Mouse (Mus musculus) cerebellum, adult 8-10 months (tissue): ENCODE measurements around the gene Nme6.
A peak's percentile ranks its signal among the peaks of the same experiment; 100 is the strongest.

Experiments
- DNase-seq: peaks from one replicate; pipeline ENCODE4 v3.0.0; 2022

The Nme6 gene

DNA sequence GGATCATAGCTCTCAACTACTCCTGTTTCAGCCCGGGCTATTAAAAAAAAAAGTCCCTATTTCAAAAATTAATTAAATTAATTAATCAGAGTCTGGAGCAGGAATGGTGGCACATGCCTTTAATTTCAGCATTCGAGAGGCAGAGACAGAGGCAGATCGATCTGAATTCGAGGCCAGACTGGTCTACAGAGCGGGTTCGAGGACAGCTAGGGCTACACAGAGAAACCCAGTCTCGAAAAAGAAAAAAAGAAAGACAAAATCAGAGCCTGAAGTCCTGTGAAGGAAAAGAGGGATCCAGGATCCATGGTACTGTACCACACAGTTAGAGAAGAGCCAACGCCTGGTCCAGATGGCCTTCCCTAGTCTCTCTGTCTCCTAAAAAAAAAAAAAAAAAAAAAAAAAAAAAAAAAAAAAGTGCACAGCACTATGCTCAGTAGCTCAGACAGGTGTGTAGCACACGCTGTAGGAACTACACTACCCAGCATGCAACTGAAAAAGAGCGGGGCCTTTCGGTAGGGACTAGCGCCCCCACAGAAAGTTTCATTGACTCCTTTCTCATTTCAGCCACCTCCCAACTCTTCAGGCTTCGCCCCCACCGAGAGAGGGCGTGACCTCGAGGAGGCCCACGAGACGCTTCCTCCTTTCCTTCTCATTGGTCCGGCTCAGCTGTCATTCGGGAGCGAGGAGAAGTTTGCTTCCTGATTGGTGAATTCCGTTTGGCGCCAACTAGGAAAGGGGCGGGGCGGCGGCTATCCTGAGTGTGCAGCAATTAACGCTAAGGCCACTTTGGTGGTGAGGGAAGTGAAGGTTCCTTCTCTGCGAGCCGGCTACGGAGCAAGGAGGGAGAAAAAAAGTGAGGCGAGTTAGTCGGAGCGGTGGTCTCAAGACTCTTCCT is 42.5 kb downstream of the Nme6 start, which contains the start of gene Cdc25a:
Cdc25a (plus strand) TSS at position 783 of the 895 bp plus-strand sequence.
- peak; percentile 98 for DNase-seq

DNA sequence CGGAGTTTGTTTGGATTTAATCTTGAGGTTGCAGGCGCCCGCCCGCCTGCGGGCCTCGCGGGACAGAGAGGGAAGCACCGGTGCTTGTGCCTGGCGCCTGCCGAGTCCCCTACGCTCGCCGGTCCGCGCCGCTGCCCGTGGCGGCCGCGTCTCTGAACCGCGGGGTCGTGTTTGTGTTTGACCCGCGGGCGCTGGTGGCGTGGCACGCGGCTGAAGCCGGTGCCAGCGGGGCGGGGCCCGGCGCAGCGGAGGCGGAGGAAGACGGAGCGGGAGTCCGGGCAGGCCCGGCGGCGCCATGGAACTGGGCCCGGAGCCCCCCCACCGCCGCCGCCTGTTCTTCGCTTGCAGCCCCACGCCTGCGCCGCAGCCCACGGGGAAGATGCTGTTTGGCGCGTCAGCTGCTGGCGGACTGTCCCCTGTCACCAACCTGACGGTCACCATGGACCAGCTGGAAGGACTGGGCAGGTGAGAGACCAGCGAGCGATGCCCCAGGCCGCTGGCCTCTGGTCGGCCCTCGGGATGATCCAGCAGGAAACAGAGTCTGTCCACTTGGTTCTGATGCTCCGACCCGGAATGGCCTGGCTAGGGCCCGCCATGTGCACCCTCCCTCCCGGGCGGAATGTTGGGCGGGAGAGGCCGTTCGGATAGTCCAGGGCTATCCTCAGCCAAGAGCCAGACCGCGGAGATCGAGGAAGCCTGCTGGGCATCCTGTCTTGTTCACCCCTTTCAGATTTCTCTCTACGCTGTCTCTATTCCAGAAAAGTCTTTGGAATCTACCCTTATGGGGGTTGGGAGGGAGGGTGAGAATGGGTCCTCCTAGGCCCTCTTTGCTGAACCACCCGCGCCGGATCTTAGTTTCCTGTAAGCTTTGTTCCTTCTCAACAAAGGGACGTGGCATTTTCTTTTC is 43.4 kb downstream of the Nme6 start:
- peak; percentile 69 for DNase-seq

DNA sequence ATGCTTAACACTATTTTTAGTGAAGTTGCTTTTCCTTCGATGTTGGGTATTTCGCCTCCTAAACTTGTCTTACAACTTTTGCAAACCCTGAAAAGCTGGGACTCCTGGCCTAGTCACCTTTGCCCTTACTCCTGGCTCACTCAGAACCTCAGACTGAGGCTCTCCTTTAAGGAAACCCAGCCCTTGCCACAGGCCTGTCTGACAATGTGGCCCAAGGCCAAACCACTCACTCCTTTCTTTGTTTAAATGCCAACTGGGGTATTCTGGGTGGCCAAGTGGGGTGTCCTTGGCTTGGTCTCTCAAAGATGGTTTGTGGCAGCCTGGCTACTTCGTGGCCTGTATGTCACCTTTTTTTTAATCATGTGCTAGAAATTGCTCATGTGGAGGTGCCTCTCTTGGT is 44.2 kb downstream of the Nme6 start:
- no peak for DNase-seq

DNA sequence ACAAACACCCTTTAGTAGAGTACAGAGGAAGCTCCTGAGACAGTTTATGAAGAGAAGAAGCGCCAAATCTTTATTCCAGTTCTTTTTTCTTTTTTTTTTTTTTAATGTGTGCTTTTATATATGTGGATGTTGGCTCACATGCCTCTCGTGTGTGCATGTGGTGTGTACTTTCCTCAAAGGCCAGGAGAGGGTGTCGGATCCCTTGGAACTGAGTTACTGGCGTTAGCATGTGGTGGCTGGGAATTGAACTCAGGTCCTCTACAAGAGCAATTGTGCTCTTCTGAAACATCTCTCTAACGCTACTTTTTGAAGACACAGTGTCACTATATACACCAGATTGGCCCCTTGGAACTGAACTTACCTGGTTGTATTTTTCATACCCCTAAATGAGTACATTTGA is 45.1 kb downstream of the Nme6 start:
- no peak for DNase-seq

DNA sequence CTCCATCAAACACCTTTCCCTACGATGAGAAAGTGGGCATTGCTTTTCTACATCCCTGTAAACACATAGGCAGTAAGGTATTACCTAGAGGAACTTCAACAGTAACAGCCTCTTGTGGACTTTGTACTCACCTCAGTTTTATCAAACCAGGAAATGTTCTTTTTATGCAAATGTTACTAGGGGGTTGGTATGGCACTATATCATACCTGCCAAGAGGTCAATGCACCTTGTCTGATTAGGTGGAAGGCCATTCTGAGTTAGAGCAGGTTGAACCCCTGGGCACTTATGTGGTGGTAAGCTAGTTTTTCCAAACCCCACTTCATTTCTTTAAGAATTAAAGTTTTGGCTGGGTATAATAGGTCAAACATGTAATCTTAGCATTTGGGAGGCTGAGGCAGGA is 46.8 kb downstream of the Nme6 start:
- DNase-seq = no peak

DNA sequence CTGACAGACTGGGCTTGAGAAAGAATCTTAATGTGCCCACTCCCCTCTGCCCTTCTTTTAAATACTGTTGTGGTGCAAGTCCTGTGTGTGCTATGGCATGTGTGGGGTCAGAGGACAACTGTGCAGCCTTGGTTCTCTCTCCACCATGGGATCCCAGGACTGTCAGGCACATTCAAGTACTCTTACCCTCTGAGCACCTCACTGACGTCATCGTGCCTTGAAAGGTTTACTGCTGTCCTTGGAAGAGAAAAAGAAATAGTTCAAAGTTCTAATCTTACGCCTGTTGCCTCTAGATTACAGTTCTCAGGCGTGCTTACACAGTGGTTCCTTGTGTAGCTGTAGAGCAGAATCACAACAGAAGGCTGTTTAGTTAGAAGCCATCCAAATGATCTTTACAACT is 53.7 kb downstream of the Nme6 start:
- no peak for DNase-seq

DNA sequence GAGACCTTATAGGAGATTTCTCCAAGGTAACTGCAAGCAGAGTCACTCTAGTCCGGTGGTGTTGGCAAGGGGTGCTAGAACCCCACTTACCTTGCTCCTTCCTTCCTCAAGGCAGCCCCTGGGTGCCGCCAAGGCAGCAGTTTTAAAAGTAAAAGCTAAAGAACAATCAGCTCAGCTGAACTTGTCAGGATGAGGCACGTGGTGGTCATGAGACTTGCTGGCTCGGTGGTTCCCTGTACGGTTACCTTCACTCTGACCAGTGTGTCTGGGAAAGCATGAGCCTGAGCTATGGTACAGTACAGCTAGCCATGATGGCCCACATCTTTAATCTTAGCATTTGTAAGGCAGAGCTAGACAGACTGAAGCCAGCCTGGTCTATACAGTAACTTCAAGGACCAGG is 54.8 kb downstream of the Nme6 start:
- no peak for DNase-seq

DNA sequence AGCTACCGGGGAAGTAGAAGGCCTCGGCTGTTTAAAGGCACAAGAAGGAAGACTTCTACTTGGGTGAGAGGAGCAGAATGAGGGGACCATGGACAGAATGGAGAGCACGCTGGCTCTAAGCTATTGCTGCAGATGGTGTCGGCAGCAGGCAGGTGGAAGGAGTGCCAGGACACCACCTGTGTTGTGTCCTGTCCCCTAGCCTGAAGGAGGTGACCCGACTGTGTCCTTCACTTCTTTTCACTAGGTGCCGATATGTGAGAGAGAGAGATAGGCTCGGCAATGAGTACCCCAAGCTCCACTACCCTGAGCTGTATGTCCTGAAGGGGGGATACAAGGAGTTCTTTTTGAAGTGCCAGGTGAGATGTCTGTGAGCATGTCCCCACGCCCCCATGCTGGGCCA is 59.0 kb downstream of the Nme6 start:
- DNase-seq = peak; percentile 49
